Mouse (Mus musculus): ENCODE results near the gene Ptpro.

- no peak for TF ChIP-seq CTCF (IDR thresholded peaks at IDR 0.05; ENCODE audit: low read depth, low read length)
- no peak for TF ChIP-seq POLR2A (IDR thresholded peaks at IDR 0.05; ENCODE audit: extremely low read depth, insufficient read depth, low read length)
These were observed 15.9 kb downstream of the Ptpro start for GRCm38 (mm10) chr6:137268019-137268418.

Data from liver, adult 2 months (tissue).